Mouse (Mus musculus) kidney, embryonic 16.5 days (tissue): Measurements from ENCODE around the gene Ap3b1. TPM values are rescaled to one million over a fixed set of nuclear protein-coding genes. Genes with fewer than 3 reads are reported as not detected.

ENCODE experiments used
- ATAC-seq: fragments of 200-750 bp; cut with Nextera tagmentation; 2 replicates; pipeline ENCODE4 v1.8.0; 2017; ENCODE audit warnings: moderate TSS enrichment; ENCODE audit not compliant: low FRiP score, low TSS enrichment
- H3K27ac ChIP-seq: fragments of 300-500 bp; sonication (generic); 2 replicates; pipeline ENCODE4 v1.5.1; 2014; ENCODE audit warnings: low read length
- H3K27me3 ChIP-seq: fragments of 300-500 bp; sonication (generic); 2 replicates; pipeline ENCODE4 v1.6.1; 2014; ENCODE audit warnings: low read length, control low read depth, mixed read lengths; ENCODE audit not compliant: insufficient read depth
- H3K36me3 ChIP-seq: fragments of 300-500 bp; sonication (generic); 2 replicates; pipeline ENCODE4 v1.6.1; 2014; ENCODE audit warnings: low read length, control low read depth, mixed read lengths; ENCODE audit not compliant: insufficient read depth
- H3K4me1 ChIP-seq: fragments of 300-500 bp; sonication (generic); 2 replicates; pipeline ENCODE4 v1.6.1; 2014; ENCODE audit warnings: low read length, control low read depth, mixed read lengths; ENCODE audit not compliant: insufficient read depth
- H3K4me2 ChIP-seq: fragments of 300-500 bp; sonication (generic); replicated peaks from 2 replicates; pipeline ENCODE4 v1.6.1; 2014; ENCODE audit warnings: low read depth, low read length
- H3K4me3 ChIP-seq: fragments of 300-500 bp; sonication (generic); 2 replicates; pipeline ENCODE4 v1.5.1; 2014; ENCODE audit warnings: mild to moderate bottlenecking, low read length
- H3K9ac ChIP-seq: fragments of 300-500 bp; sonication (generic); replicated peaks from 2 replicates; pipeline ENCODE4 v1.6.1; 2014; ENCODE audit warnings: low read length
- H3K9me3 ChIP-seq: fragments of 300-500 bp; sonication (generic); 2 replicates; pipeline ENCODE4 v1.6.1; 2016; ENCODE audit warnings: low read length, control low read depth
- whole genome bisulfite sequencing: fragments of 180-500 bp; shearing (Covaris S2); extraction: QIAGEN DNeasy Blood & Tissue Kit; methylation state at CpG from one replicate; pipeline ENCODE4 v1.1.7; 2014; 5-methylcytosine and 5-hydroxymethylcytosine counted together
- polyA plus RNA-seq: library from polyadenylated mRNA; unstranded; fragments of >200 nt; fragmentation: Nextera tagmentation; extraction: Ambion mirVana; gene quantifications from 2 replicates; pipeline ENCODE4 v1.2.1, GENCODE M21; 2015

Ap3b1 gene
- polyA plus RNA-seq, 1 experiment from 2014 or later, result 48.6 TPM

DNA sequence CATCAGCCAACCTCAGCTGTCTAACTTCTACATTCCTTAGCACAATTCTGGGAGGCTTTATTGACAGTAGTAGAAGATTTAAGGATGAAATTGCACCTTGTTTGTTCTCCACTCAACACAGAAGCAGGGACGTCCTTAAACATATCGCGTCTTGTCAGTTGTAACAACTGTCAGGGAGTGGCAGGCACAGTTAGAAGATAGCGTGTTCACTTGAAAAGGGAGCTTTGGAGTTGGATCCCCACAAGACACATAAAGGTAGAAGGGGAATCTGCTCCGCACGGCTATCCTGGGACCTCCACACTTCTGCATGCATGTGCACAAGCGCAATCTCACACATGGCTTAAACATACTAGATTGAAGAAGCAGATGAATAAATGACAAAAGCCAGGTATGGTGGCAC is 183.3 kb downstream of the Ap3b1 start:
- H3K27me3 ChIP-seq, result no peaks in the 10 kb centered on the region
- H3K4me2 ChIP-seq, result no peak overlapping the region
- H3K27ac ChIP-seq, result no peak overlapping the region
- no peak for ATAC-seq
- no peak overlapping the region for H3K9ac ChIP-seq
- no peaks in the 10 kb centered on the region for H3K4me1 ChIP-seq
- 0 out of 2 replicates have a peak, but pooled peaks cover 7% of the 10 kb centered on the region for H3K36me3 ChIP-seq
- no peaks in the 10 kb centered on the region for H3K9me3 ChIP-seq
- 86% methylated on average over 7 of the region's 7 CpGs for WGBS
- H3K4me3 ChIP-seq, result no peak overlapping the region

DNA sequence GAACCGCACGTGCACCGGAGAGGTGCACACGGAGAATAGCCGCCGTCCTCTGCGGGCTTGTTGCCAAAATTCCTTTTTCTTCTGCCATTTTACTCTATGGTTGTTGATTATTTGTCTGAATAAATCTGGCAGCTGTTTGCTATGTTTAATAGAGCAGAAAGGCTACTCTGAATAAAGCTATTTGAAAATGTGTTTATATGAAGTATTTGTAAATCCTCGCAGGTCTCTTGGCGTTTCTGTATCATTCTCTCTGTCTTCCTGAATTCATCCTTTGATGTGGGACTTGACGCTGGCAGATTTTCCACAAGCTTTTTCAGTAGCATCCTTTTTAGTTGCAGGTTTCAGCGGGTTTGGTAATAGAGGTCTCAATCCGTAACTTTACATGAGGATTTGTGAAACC is 185.5 kb downstream of the Ap3b1 start:
- Histone ChIP-seq H3K4me3 (no peak overlapping the region), H3K27me3 (no peaks in the 10 kb centered on the region), H3K4me1 (no peaks in the 10 kb centered on the region), H3K9me3 (no peaks in the 10 kb centered on the region), H3K36me3 (peaks cover 6% of the 10 kb centered on the region; the same call in 1 of the 2 replicates), H3K4me2 (no peak overlapping the region), H3K27ac (no peak overlapping the region), H3K9ac (no peak overlapping the region)
- ATAC-seq, result no peak
- WGBS, result 89% methylated on average over 12 of the region's 12 CpGs

DNA sequence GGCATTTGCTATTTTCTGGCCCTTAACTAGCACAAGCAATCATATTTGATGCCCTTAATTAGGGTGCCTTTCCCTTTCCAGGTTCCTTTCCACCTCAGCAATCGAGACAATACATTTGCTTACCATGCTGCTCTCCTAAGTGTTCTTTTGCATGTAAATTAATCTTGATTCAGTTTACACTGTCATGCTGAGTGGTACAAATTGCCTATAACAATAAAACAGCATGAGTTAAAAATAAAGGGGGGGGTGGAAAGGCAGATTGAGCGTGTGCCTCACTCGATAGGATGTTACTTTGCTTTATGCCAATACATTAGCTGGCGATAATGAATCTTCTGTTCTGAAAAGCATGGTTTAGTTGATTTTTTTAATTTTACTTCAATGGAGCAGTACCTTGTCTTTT is 187.0 kb downstream of the Ap3b1 start:
- Histone ChIP-seq H3K36me3 (peaks cover 6% of the 10 kb centered on the region; the same call in 1 of the 2 replicates), H3K4me3 (no peak overlapping the region), H3K27me3 (no peaks in the 10 kb centered on the region), H3K27ac (no peak overlapping the region), H3K4me1 (no peaks in the 10 kb centered on the region), H3K9ac (no peak overlapping the region), H3K9me3 (no peaks in the 10 kb centered on the region), H3K4me2 (no peak overlapping the region)
- ATAC-seq, result no peak
- 66% methylated on average over 4 of the region's 4 CpGs for WGBS

DNA sequence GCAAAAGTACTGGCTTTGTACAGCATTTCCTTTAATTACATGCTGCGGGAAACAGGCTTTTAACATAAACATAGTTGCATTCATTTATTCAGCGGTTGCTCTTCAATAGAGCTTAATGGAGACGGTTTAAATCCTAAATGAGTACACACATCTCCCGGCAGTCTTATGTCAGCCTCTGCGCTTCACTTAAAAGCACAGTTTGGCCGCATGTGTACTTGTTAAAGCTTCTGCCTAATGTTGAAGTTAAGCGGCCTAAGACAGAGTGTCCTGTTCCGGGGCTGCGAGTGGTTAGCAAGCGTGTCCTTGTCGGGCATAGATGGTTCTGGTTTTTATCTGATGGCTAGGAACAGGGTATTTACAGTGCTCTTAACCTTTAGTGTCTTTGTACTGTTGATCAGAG is 187.5 kb downstream of the Ap3b1 start:
- no peaks in the 10 kb centered on the region for H3K4me1 ChIP-seq
- no peak overlapping the region for H3K4me3 ChIP-seq
- no peak for ATAC-seq

DNA sequence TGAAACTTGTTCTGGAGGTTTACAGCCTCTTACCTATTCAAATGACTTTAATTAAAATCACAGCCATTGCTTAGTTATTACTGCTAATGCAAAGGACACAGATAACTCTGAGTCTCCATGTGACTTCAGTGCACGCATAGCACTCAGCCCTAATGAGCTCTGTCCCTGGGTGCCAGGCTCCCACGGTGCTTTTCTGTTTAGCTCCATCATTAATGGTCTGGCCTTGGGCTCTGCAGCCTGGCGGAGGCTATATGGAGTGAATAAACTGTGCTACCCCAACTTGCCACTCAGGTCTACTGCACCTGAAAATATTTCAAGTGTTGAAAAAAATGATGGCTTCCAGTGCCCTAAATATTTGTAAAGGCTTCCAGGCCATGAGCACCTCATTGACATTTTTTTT is 190.8 kb downstream of the Ap3b1 start:
- no peak overlapping the region for H3K4me3 ChIP-seq
- H3K36me3 ChIP-seq, result peaks cover 3% of the 10 kb centered on the region; the same call in 1 of the 2 replicates
- H3K4me2 ChIP-seq, result no peak overlapping the region
- no peaks in the 10 kb centered on the region for H3K9me3 ChIP-seq
- no peaks in the 10 kb centered on the region for H3K27me3 ChIP-seq
- no peaks in the 10 kb centered on the region for H3K4me1 ChIP-seq
- no peak overlapping the region for H3K9ac ChIP-seq
- WGBS, result 74% methylated on average over 3 of the region's 3 CpGs
- ATAC-seq, result no peak
- no peak overlapping the region for H3K27ac ChIP-seq

More for the DNA sequence above, 187.5 kb downstream of the Ap3b1 start:
- WGBS, result 71% methylated on average over 11 of the region's 11 CpGs
- H3K27ac ChIP-seq, result no peak overlapping the region
- H3K4me2 ChIP-seq, result no peak overlapping the region
- H3K9ac ChIP-seq, result no peak overlapping the region
- H3K27me3 ChIP-seq, result no peaks in the 10 kb centered on the region
- H3K36me3 ChIP-seq, result peaks cover 6% of the 10 kb centered on the region; the same call in 1 of the 2 replicates
- no peaks in the 10 kb centered on the region for H3K9me3 ChIP-seq

DNA sequence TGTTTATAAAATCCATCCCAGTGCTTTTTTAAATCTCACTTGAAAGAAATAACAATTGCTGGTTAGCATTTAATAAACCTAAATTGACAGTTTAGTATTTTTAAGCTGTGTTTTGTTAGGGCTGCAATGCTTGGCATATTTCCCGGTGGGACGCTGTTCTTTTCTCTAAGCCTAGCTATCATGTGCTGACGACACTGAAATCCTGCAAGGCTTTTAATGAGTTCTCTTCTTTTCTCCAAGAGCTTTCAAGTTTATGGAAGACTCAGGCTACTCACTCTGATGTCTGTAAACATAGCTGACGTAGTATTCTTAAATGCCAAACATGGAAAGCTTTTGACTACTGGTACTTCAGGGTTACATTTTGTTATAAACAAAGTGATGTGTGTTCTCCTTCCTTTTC is 191.3 kb downstream of the Ap3b1 start:
- H3K9me3 ChIP-seq, result no peaks in the 10 kb centered on the region
- no peaks in the 10 kb centered on the region for H3K27me3 ChIP-seq
- H3K4me3 ChIP-seq, result no peak overlapping the region
- no peaks in the 10 kb centered on the region for H3K4me1 ChIP-seq
- no peak overlapping the region for H3K9ac ChIP-seq
- H3K36me3 ChIP-seq, result peaks cover 3% of the 10 kb centered on the region; the same call in 1 of the 2 replicates
- ATAC-seq, result no peak
- no peak overlapping the region for H3K27ac ChIP-seq
- H3K4me2 ChIP-seq, result no peak overlapping the region
- WGBS, result 61% methylated on average over 4 of the region's 4 CpGs

DNA sequence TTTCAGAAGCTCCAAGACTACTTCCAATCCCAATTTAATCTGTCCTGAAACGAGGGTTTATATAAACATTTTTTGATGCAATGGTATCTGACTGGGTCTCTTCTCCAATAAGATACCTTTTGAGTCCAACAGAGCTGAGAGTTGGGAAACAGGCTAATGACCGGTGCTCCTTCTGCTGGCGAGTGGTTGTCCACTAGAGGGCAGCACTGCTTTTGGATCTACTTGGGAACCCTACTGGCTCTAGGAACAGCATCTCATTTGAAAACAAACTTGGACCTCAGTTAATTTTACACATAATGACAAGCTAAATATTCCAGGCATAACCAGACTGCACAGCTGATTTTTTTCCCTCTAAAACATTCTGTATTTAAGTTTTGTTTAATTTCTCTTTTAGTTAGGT is 201.3 kb downstream of the Ap3b1 start:
- Histone ChIP-seq H3K4me2 (no peak overlapping the region), H3K9me3 (no peaks in the 10 kb centered on the region), H3K27ac (no peak overlapping the region), H3K4me1 (peaks cover 8% of the 10 kb centered on the region; the same call in 1 of the 2 replicates), H3K36me3 (no peaks in the 10 kb centered on the region), H3K4me3 (no peak overlapping the region), H3K9ac (no peak overlapping the region), H3K27me3 (no peaks in the 10 kb centered on the region)
- WGBS, result 1% methylated on average over 3 of the region's 3 CpGs
- ATAC-seq, result peak; percentile 49; the same call in 1 of the 2 replicates

DNA sequence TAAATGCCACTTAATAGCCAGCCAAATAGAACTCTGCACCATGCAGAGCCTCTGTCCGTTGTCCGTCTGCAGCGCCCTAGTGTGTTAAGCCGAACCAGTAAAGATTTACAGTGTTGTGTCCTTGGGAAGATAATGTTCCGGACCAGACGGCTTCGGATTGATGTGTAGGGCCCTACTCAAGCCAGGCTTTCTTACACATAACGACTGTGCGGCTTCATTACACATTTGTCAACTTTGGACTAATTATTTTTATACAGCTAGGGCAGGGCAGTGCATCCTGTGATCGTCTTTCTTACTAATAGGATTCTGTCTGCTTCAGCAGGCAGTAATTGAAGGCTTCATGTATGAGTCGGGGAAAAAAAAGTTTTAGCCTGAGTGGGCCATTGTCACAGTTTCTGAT is 202.1 kb downstream of the Ap3b1 start:
- no peak for ATAC-seq
- Histone ChIP-seq H3K4me2 (no peak overlapping the region), H3K4me3 (no peak overlapping the region), H3K9me3 (no peaks in the 10 kb centered on the region), H3K27me3 (no peaks in the 10 kb centered on the region), H3K27ac (no peak overlapping the region), H3K36me3 (peaks cover 4% of the 10 kb centered on the region; the same call in 1 of the 2 replicates), H3K4me1 (peaks cover 8% of the 10 kb centered on the region; the same call in 1 of the 2 replicates), H3K9ac (no peak overlapping the region)
- 42% methylated on average over 11 of the region's 11 CpGs for WGBS

DNA sequence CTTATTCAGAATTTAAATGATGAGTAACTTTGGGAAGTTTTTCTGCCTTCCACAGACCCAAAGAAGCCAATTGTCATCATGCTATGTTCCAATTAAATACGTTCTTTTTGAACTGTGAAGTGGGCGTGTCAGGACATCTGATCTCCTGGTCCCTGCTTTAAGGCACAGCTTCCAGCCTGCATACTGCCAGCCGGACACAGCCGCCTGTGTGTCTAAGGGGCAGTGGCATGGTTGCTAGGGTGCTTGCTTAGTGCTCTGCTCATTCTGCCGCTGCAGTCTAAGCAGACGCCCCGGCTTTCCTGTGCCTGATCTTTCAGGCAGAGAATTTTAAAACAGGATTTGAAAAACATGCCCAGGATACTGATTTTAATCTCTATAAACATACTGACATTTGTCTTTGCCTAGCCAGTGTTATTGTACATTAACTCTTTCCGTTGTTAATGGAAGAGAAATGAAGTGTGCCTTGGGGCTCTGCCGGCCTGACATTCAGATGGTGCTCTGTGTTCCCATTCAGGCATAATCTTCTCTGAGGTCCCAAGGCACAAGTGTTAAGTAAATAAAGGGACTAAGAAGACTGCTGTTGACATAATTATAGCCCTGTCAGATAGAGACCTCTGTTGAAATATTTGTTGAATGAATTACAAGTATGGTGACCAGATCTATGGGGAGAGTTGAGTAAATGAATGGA is 204.0 kb downstream of the Ap3b1 start:
- no peaks in the 10 kb centered on the region for H3K27me3 ChIP-seq
- no peak overlapping the region for H3K4me3 ChIP-seq
- no peak overlapping the region for H3K4me2 ChIP-seq
- peaks cover 8% of the 10 kb centered on the region; the same call in 1 of the 2 replicates for H3K4me1 ChIP-seq
- 23% methylated on average over 9 of the region's 9 CpGs for WGBS
- no peak overlapping the region for H3K9ac ChIP-seq
- no peak overlapping the region for H3K27ac ChIP-seq
- 0 out of 2 replicates have a peak, but pooled peaks have one; percentile 54 for ATAC-seq
- H3K9me3 ChIP-seq, result no peaks in the 10 kb centered on the region
- peaks cover 8% of the 10 kb centered on the region; the same call in 1 of the 2 replicates for H3K36me3 ChIP-seq

DNA sequence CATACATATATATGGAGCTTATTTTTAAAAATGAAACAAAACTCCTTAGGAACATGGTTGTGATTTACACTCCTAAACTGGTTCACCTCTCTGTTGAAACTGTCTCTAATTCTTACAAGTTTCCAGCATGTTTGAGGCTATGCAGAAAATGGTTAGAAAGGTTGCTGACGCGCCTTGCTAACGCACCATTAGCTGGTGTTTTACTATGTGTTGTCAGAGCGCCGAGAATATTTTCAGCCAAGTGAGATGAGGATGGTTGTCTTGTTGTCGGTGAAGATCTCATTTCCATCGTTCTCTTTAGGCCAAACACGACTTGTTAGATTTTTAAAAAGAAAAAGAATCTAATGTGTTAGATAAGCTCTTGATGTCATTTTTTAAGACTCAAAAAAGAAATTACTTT is 205.1 kb downstream of the Ap3b1 start:
- ATAC-seq, result no peak
- WGBS, result 83% methylated on average over 8 of the region's 8 CpGs
- H3K27ac ChIP-seq, result no peak overlapping the region

More for the DNA sequence above, 205.1 kb downstream of the Ap3b1 start:
- peaks cover 8% of the 10 kb centered on the region; the same call in 1 of the 2 replicates for H3K4me1 ChIP-seq
- H3K9ac ChIP-seq, result no peak overlapping the region
- H3K9me3 ChIP-seq, result no peaks in the 10 kb centered on the region
- no peak overlapping the region for H3K4me3 ChIP-seq
- peaks cover 8% of the 10 kb centered on the region; the same call in 1 of the 2 replicates for H3K36me3 ChIP-seq
- no peaks in the 10 kb centered on the region for H3K27me3 ChIP-seq
- no peak overlapping the region for H3K4me2 ChIP-seq
